Mouse (Mus musculus) C2C12 (cell line): ENCODE data around the gene Ccdc38. TPM values are rescaled to one million over a fixed set of nuclear protein-coding genes. Genes with fewer than 3 reads are reported as not detected.

Experiments
- H3K27me3 ChIP-seq: one replicate; pipeline ENCODE4 v1.6.1; 2011; ENCODE audit not compliant: control insufficient read depth, insufficient read depth, insufficient read length
- H3K36me3 ChIP-seq: one replicate; pipeline ENCODE4 v1.6.1; 2011; ENCODE audit not compliant: control insufficient read depth, insufficient read depth
- H3K4me3 ChIP-seq: one replicate; pipeline ENCODE4 v1.5.1; 2011; ENCODE audit warnings: mild to moderate bottlenecking, control low read depth; ENCODE audit not compliant: poor library complexity, insufficient read depth, severe bottlenecking
- H3K79me2 ChIP-seq: one replicate; pipeline ENCODE4 v1.6.1; 2011; ENCODE audit not compliant: control insufficient read depth, insufficient read depth
- H3K79me3 ChIP-seq: one replicate; pipeline ENCODE4 v1.6.1; 2011; ENCODE audit warnings: low read depth, control low read depth
- H3ac ChIP-seq: one replicate; pipeline ENCODE3; 2011; ENCODE audit warnings: low read depth; ENCODE audit not compliant: control insufficient read depth, insufficient read length
- CEBPB ChIP-seq: IDR thresholded peaks from one replicate; pipeline ENCODE4 v1.6.1; 2011; ENCODE audit warnings: low read depth, mild to moderate bottlenecking, control low read depth, moderate library complexity
- CTCF ChIP-seq: IDR thresholded peaks from one replicate; pipeline ENCODE4 v1.5.1; 2011; ENCODE audit not compliant: control insufficient read depth, insufficient read depth, insufficient read length
- FOSL1 ChIP-seq: IDR thresholded peaks from one replicate; pipeline ENCODE4 v1.8.0; 2011; ENCODE audit warnings: mild to moderate bottlenecking, low read length; ENCODE audit not compliant: poor library complexity, insufficient read depth, severe bottlenecking
- MAX ChIP-seq: IDR thresholded peaks from one replicate; pipeline ENCODE4 v1.6.1; 2011; ENCODE audit warnings: mild to moderate bottlenecking, control low read depth
- MYOD1 ChIP-seq: IDR thresholded peaks from one replicate; pipeline ENCODE4 v1.6.1; 2011; ENCODE audit warnings: low read depth; ENCODE audit not compliant: control insufficient read depth, insufficient read length
- MYOG ChIP-seq: IDR thresholded peaks from one replicate; pipeline ENCODE4 v1.6.1; 2011; ENCODE audit not compliant: control insufficient read depth, insufficient read length; ENCODE audit errors: extremely low read depth
- USF1 ChIP-seq: IDR thresholded peaks from one replicate; pipeline ENCODE4 v1.6.1; 2011; ENCODE audit warnings: low read depth, mild to moderate bottlenecking, control low read depth, moderate library complexity
- polyA plus RNA-seq: library from polyadenylated mRNA; unstranded; fragments of >200 nt; fragmentation: generic; extraction: Trizol; gene quantifications from one replicate; pipeline ENCODE4 v1.2.1, GENCODE M21; 2012; ENCODE audit warnings: missing spikeins

The Ccdc38 gene
- polyA plus RNA-seq, 1 experiment = 0.08 TPM

DNA sequence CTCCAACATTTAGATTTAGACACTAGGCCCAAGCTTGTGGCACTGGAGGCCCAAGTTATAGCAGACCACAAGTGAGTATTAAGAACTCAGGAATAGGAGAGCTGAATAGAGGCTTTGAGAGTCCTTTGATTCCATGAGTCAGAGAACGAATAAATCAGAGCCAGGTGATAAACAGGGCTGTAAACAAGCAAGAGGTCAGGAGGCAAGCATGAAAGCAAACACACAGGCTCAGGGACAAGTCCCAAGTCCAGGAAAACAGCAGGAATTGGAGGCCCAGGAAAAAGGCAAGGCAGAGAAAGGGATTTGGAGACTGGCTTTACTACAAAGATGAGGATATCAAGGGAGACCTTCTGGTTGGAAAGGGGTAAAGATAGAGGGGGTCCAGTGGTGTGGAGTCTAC is 15.1 kb upstream of the Ccdc38 start:
- TF ChIP-seq CEBPB = no peak
- no peak for TF ChIP-seq MYOD1
- no peak for TF ChIP-seq CTCF
- no peak for TF ChIP-seq MYOG
- TF ChIP-seq FOSL1 = no peak
- no peak for TF ChIP-seq USF1
- no peak for TF ChIP-seq MAX
- no peak overlapping the region for H3K4me3 ChIP-seq
- H3K79me3 ChIP-seq = no peaks in the 10 kb centered on the region
- no peak overlapping the region for H3ac ChIP-seq
- no peaks in the 10 kb centered on the region for H3K36me3 ChIP-seq
- H3K79me2 ChIP-seq = no peaks in the 10 kb centered on the region
- H3K27me3 ChIP-seq = no peaks in the 10 kb centered on the region

DNA sequence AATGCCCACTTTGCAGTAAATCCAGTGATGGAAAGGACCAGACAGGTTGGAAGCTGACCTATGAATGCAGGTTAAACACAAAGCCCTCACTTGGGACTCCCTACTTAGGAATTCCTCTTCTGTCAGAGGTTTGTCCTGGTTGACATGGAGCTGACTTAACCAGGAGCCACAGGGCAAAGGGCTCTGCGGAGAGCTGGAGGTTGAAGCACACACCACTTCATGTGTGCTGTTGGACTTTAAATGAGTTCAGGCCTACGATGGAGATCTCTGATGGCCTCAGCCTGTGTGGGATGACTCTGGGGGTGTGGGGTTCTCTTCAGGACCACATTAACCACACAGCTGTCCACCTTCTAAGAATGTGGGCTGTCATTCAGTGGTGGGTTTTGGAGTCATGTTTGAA is 2.1 kb upstream of the Ccdc38 start:
- no peaks in the 10 kb centered on the region for H3K79me3 ChIP-seq
- no peak for TF ChIP-seq FOSL1
- no peak for TF ChIP-seq MAX
- no peak for TF ChIP-seq MYOG
- no peak for TF ChIP-seq MYOD1
- TF ChIP-seq CTCF = no peak
- no peak for TF ChIP-seq USF1
- TF ChIP-seq CEBPB = no peak
- H3ac ChIP-seq = no peak overlapping the region
- H3K4me3 ChIP-seq = no peak overlapping the region
- no peaks in the 10 kb centered on the region for H3K27me3 ChIP-seq
- no peaks in the 10 kb centered on the region for H3K36me3 ChIP-seq
- no peaks in the 10 kb centered on the region for H3K79me2 ChIP-seq

DNA sequence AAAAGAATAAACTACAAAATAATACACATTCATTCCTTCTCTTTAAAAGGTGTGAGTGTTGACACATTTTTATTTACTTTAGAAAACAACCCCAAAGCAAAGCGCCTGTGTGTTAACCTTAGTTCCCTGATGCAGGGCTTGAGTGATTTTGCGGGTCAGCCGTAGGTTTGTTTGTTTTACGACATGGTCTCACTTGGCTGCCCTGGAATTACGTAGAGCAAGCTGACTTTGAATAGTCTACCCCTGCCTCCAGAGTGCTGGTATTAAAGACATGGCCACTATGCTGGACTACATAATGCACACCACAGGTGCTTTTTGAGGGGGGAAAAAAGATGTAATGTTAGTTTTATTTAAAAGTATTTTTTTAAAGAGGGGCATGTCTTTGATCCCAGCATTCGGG is 1.6 kb upstream of the Ccdc38 start:
- Histone ChIP-seq H3K36me3 (no peaks in the 10 kb centered on the region), H3K4me3 (no peak overlapping the region), H3K79me2 (no peaks in the 10 kb centered on the region), H3K79me3 (no peaks in the 10 kb centered on the region), H3ac (no peak overlapping the region), H3K27me3 (no peaks in the 10 kb centered on the region)
- TF ChIP-seq CTCF (no peak), MYOG (no peak), CEBPB (no peak), MAX (no peak), FOSL1 (no peak), USF1 (no peak), MYOD1 (no peak)

DNA sequence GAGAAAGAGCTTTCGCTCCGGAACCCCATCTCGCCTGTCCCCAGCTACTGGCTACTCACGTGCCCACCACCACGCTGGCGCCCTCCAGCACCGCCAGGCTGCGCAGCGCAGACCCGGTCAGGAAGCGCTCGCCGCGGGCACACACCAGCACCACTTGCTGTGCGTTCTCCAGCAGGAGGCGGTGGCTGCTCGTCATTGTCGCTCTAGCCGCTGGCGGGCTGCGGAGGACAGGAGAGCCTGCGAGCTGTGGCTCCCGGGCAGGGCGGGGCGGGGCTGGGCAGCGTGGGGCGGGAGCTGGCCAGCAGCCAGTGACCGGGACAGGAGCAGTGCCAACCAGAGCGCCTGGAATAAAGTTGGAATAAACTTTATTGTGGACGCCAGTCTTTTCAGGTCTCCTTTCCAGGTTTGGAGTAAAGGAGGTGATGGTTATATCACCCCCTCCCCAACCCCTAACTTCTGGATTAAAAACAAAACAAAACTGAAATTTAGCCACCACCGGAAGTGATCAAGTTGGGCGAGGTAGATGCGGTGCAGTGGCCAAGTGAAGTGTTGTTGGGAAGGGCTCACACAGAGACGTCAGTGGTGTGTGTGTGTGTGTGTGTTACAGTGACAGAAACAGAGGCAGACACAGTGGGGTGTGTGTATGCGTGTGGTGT is 529 bp upstream of the Ccdc38 start, which contains the start of gene Amdhd1:
Amdhd1 (minus strand) TSS at position 259 of the 656 bp plus-strand sequence.
- Histone ChIP-seq H3K79me2 (no peaks in the 10 kb centered on the region), H3ac (peak within 1 kb of the TSS; percentile 20), H3K4me3 (peak within 1 kb of the TSS; percentile 25), H3K79me3 (no peaks in the 10 kb centered on the region), H3K27me3 (no peaks in the 10 kb centered on the region), H3K36me3 (no peaks in the 10 kb centered on the region)
- TF ChIP-seq MAX (peak; percentile 17), CTCF (peak; percentile 84), FOSL1 (no peak)

DNA sequence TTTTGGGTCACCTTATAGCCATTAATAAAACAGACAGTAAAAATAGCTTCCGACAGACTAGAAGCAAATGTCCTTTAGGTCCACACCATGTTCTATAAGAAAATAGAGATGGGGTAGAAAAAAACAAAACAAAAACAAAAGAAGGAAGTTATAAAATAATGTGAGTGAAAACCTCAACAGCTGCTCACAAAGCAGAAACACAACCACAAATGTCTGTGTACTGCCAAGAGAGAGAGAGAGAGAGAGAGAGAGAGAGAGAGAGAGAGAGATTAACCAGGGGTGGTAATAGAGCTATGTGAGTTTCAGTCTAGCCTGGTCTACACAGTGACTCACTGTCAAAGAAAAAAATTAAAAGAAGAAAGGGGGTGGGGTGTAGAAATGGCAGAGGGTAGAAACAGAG is 1.2 kb downstream of the Ccdc38 start:
- no peaks in the 10 kb centered on the region for H3K79me2 ChIP-seq

DNA sequence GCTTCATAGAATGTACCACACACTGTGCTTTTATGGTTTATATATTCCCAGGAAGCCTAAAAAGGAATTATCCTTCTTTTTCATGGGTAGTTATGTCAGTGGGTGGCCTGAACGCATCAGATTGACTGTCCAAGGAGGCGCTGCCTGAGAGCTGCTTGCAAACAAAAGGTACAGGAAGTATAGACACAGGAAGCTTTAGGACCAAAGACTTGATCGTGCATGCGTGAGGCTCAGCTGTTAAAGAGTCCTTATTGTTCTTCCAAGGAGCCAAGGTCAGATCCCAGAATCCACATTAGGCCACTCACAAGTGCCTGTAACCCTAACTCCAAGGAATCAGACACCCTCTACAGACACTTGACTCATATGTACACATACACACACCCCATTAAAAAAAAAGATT is 1.9 kb downstream of the Ccdc38 start:
- H3ac ChIP-seq = no peak overlapping the region
- no peaks in the 10 kb centered on the region for H3K79me2 ChIP-seq
- no peaks in the 10 kb centered on the region for H3K36me3 ChIP-seq
- H3K4me3 ChIP-seq = no peak overlapping the region
- no peaks in the 10 kb centered on the region for H3K79me3 ChIP-seq
- TF ChIP-seq MAX (no peak), USF1 (no peak), MYOD1 (no peak), CEBPB (no peak), CTCF (no peak)
- H3K27me3 ChIP-seq = no peaks in the 10 kb centered on the region

More for the DNA sequence above, 1.2 kb downstream of the Ccdc38 start:
- no peak overlapping the region for H3ac ChIP-seq
- TF ChIP-seq MYOD1 (peak; percentile 9), USF1 (no peak)
- no peaks in the 10 kb centered on the region for H3K36me3 ChIP-seq
- no peak overlapping the region for H3K4me3 ChIP-seq
- H3K27me3 ChIP-seq = no peaks in the 10 kb centered on the region
- H3K79me3 ChIP-seq = no peaks in the 10 kb centered on the region
